Mouse (Mus musculus): Measurements from ENCODE around the gene Fam53b. TPM values are rescaled to one million over a fixed set of nuclear protein-coding genes. Genes with fewer than 3 reads are reported as not detected.

The Fam53b gene
- polyA plus RNA-seq, 1 experiment, result 10.4 TPM

DNA sequence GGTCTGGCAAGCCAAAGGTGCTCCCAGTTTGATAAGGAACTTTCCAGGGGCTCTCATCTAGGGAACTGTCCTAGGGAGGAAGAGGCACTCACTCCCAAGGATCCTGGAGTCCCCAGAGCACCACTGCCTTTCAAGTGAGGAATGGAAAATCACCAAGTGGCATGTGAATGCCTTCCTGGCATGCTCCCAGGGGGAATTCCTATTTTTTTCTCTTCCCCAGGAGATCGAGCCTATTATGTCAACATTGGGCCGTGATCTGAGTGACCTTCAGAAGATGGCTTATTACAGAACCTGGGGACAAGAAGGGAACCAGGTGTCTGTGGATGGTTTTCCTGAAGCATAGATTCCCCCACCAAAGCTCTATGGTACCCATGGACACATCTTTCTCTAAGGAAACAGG is 62.0 kb downstream of the Fam53b start:
- Histone ChIP-seq H3K36me3 (ENCODE audit: control insufficient read depth, insufficient read depth, low read length, poor library complexity, severe bottlenecking) (no peaks in the 10 kb centered on the region), H3K27me3 (ENCODE audit: control insufficient read depth, insufficient read depth, low read length, poor library complexity, severe bottlenecking) (no peaks in the 10 kb centered on the region), H3K27ac (ENCODE audit: insufficient read depth, low read length) (no peak overlapping the region), H3K9ac (ENCODE audit: low read depth, poor library complexity, severe bottlenecking) (no peak overlapping the region), H3K4me1 (ENCODE audit: control insufficient read depth, insufficient read depth, low read length) (no peaks in the 10 kb centered on the region), H3K9me3 (replicated peaks; ENCODE audit: control insufficient read depth, insufficient read depth, low read length, poor library complexity, severe bottlenecking) (no peaks in the 10 kb centered on the region), H3K4me3 (ENCODE audit: low read depth, low read length) (no peak overlapping the region)
- TF ChIP-seq EP300 (IDR thresholded peaks at IDR 0.05; ENCODE audit: insufficient read depth, low read depth, low read length), result no peak
- TF ChIP-seq CTCF (IDR thresholded peaks at IDR 0.05; ENCODE audit: low read depth, low read length), result no peak
- no peak for TF ChIP-seq POLR2A (IDR thresholded peaks at IDR 0.05; ENCODE audit: insufficient read depth, low read length)

DNA sequence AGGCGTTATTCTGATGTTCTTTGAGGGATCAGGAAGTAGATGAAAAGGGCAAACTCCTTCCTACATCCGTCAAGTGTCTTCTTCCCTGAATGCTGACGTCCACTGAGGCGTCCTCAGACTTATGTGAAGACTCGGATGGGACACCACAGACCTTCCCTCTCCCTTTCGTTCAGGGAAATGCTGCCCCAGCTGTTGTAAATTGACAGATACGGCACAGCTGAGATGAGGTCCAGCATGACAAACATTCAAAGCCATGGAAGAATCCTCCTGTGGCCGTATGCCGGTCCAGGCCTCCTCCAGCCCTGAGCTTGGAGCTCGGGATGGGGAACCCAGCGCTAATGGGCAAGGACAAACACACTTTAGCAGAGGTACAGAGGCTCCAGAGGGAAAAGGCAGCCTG is 64.2 kb downstream of the Fam53b start:
- no peak overlapping the region for H3K27ac ChIP-seq (ENCODE audit: insufficient read depth, low read length)
- no peaks in the 10 kb centered on the region for H3K4me1 ChIP-seq (ENCODE audit: control insufficient read depth, insufficient read depth, low read length)
- no peak overlapping the region for H3K9ac ChIP-seq (ENCODE audit: low read depth, poor library complexity, severe bottlenecking)
- H3K4me3 ChIP-seq (ENCODE audit: low read depth, low read length), result no peak overlapping the region
- no peak for TF ChIP-seq POLR2A (IDR thresholded peaks at IDR 0.05; ENCODE audit: insufficient read depth, low read length)
- no peak for TF ChIP-seq EP300 (IDR thresholded peaks at IDR 0.05; ENCODE audit: insufficient read depth, low read depth, low read length)
- no peak for TF ChIP-seq CTCF (IDR thresholded peaks at IDR 0.05; ENCODE audit: low read depth, low read length)
- H3K27me3 ChIP-seq (ENCODE audit: control insufficient read depth, insufficient read depth, low read length, poor library complexity, severe bottlenecking), result no peaks in the 10 kb centered on the region
- no peaks in the 10 kb centered on the region for H3K9me3 ChIP-seq (replicated peaks; ENCODE audit: control insufficient read depth, insufficient read depth, low read length, poor library complexity, severe bottlenecking)
- H3K36me3 ChIP-seq (ENCODE audit: control insufficient read depth, insufficient read depth, low read length, poor library complexity, severe bottlenecking), result no peaks in the 10 kb centered on the region

- no peaks in the 10 kb centered on the region for H3K27me3 ChIP-seq (ENCODE audit: control insufficient read depth, insufficient read depth, low read length, poor library complexity, severe bottlenecking)
- H3K4me3 ChIP-seq (ENCODE audit: low read depth, low read length), result no peak overlapping the region
- no peak overlapping the region for H3K9ac ChIP-seq (ENCODE audit: low read depth, poor library complexity, severe bottlenecking)
- H3K36me3 ChIP-seq (ENCODE audit: control insufficient read depth, insufficient read depth, low read length, poor library complexity, severe bottlenecking), result no peaks in the 10 kb centered on the region
- no peaks in the 10 kb centered on the region for H3K9me3 ChIP-seq (replicated peaks; ENCODE audit: control insufficient read depth, insufficient read depth, low read length, poor library complexity, severe bottlenecking)
- H3K4me1 ChIP-seq (ENCODE audit: control insufficient read depth, insufficient read depth, low read length), result no peaks in the 10 kb centered on the region
- TF ChIP-seq CTCF (IDR thresholded peaks at IDR 0.05; ENCODE audit: low read depth, low read length), result no peak
- no peak for TF ChIP-seq POLR2A (IDR thresholded peaks at IDR 0.05; ENCODE audit: insufficient read depth, low read length)
- no peak for TF ChIP-seq EP300 (IDR thresholded peaks at IDR 0.05; ENCODE audit: insufficient read depth, low read depth, low read length)
- H3K27ac ChIP-seq (ENCODE audit: insufficient read depth, low read length), result no peak overlapping the region
Measured at GRCm38 (mm10) chr7:132748076-132748769, 65.5 kb downstream of the Fam53b start.

DNA sequence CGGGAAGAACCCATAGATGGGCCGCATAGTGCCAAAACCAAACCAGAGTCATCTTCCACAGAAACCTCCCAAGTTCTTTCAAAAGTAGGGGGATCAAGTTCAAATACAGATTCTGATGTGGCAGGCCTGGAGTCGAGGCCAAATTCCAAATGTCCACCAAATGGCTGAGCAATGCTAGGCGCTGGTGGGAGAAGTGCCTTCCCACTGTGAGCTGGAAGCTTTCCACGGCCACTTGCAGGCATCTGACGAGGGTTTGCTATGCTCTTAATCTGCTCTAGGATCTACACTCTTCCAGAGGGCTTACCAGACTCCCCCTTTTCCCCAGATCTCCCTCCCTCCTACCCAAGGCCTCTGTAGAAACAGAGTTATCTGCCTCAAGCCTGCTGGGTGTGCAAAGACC is 66.6 kb downstream of the Fam53b start:
- TF ChIP-seq CTCF (IDR thresholded peaks at IDR 0.05; ENCODE audit: low read depth, low read length), result no peak
- TF ChIP-seq EP300 (IDR thresholded peaks at IDR 0.05; ENCODE audit: insufficient read depth, low read depth, low read length), result no peak
- TF ChIP-seq POLR2A (IDR thresholded peaks at IDR 0.05; ENCODE audit: insufficient read depth, low read length), result no peak
- Histone ChIP-seq H3K36me3 (ENCODE audit: control insufficient read depth, insufficient read depth, low read length, poor library complexity, severe bottlenecking) (no peaks in the 10 kb centered on the region), H3K27ac (ENCODE audit: insufficient read depth, low read length) (no peak overlapping the region), H3K27me3 (ENCODE audit: control insufficient read depth, insufficient read depth, low read length, poor library complexity, severe bottlenecking) (no peaks in the 10 kb centered on the region), H3K9me3 (replicated peaks; ENCODE audit: control insufficient read depth, insufficient read depth, low read length, poor library complexity, severe bottlenecking) (no peaks in the 10 kb centered on the region), H3K4me3 (ENCODE audit: low read depth, low read length) (no peak overlapping the region), H3K4me1 (ENCODE audit: control insufficient read depth, insufficient read depth, low read length) (no peaks in the 10 kb centered on the region), H3K9ac (ENCODE audit: low read depth, poor library complexity, severe bottlenecking) (no peak overlapping the region)

DNA sequence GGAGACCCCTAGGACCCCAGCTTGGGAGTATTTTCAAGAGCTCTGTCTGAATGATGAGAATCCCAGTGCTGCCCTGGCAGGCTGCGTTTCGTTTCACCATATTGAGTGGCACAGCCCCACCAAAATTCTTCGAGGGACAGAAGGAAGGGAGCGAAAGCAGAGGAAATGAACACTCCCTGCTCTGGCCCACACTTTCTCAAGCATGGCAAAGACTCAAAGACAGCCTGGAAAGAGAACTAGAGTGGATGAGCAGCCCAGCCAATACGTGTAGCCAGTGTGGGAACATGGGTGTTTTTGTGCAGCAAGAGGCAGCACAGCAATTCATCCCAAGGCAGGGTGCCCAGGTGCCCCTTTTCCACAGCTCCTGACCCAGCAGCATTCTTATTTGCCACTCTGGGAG is 70.8 kb downstream of the Fam53b start:
- no peak overlapping the region for H3K9ac ChIP-seq (ENCODE audit: low read depth, poor library complexity, severe bottlenecking)
- no peaks in the 10 kb centered on the region for H3K4me1 ChIP-seq (ENCODE audit: control insufficient read depth, insufficient read depth, low read length)
- no peak overlapping the region for H3K27ac ChIP-seq (ENCODE audit: insufficient read depth, low read length)
- no peaks in the 10 kb centered on the region for H3K27me3 ChIP-seq (ENCODE audit: control insufficient read depth, insufficient read depth, low read length, poor library complexity, severe bottlenecking)
- H3K36me3 ChIP-seq (ENCODE audit: control insufficient read depth, insufficient read depth, low read length, poor library complexity, severe bottlenecking), result no peaks in the 10 kb centered on the region
- no peaks in the 10 kb centered on the region for H3K9me3 ChIP-seq (replicated peaks; ENCODE audit: control insufficient read depth, insufficient read depth, low read length, poor library complexity, severe bottlenecking)
- no peak overlapping the region for H3K4me3 ChIP-seq (ENCODE audit: low read depth, low read length)
- no peak for TF ChIP-seq EP300 (IDR thresholded peaks at IDR 0.05; ENCODE audit: insufficient read depth, low read depth, low read length)
- no peak for TF ChIP-seq CTCF (IDR thresholded peaks at IDR 0.05; ENCODE audit: low read depth, low read length)
- TF ChIP-seq POLR2A (IDR thresholded peaks at IDR 0.05; ENCODE audit: insufficient read depth, low read length), result no peak

DNA sequence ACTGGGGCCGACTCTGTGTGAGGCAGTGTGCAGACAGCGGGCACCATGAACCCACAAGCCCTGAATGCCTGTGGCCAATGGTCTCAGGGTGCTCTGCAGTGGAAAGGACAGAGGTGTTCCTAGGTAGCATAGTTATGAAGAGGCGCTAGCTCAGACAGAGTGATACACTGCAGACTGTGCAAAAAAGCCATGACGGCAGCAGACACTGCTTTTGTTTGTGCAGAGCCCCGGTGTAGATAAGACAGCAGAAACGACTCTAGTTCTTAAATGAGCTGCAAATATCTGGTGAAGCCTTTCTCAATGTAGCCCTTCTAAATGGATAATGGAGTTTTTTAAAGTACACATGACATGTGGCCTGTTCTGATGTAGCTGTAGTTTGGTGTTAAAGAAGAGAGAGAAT is 73.9 kb downstream of the Fam53b start:
- Histone ChIP-seq H3K27ac (ENCODE audit: insufficient read depth, low read length) (no peak overlapping the region), H3K9me3 (replicated peaks; ENCODE audit: control insufficient read depth, insufficient read depth, low read length, poor library complexity, severe bottlenecking) (no peaks in the 10 kb centered on the region), H3K9ac (ENCODE audit: low read depth, poor library complexity, severe bottlenecking) (no peak overlapping the region), H3K4me1 (ENCODE audit: control insufficient read depth, insufficient read depth, low read length) (peaks cover 1% of the 10 kb centered on the region), H3K4me3 (ENCODE audit: low read depth, low read length) (no peak overlapping the region), H3K27me3 (ENCODE audit: control insufficient read depth, insufficient read depth, low read length, poor library complexity, severe bottlenecking) (no peaks in the 10 kb centered on the region), H3K36me3 (ENCODE audit: control insufficient read depth, insufficient read depth, low read length, poor library complexity, severe bottlenecking) (no peaks in the 10 kb centered on the region)
- TF ChIP-seq EP300 (IDR thresholded peaks at IDR 0.05; ENCODE audit: insufficient read depth, low read depth, low read length) (no peak), POLR2A (IDR thresholded peaks at IDR 0.05; ENCODE audit: insufficient read depth, low read length) (no peak), CTCF (IDR thresholded peaks at IDR 0.05; ENCODE audit: low read depth, low read length) (no peak)

Measured in ES-Bruce4 (cell line).